21 mouse cellular contexts compared by ENCODE assay signal in the genomic region with DNA sequence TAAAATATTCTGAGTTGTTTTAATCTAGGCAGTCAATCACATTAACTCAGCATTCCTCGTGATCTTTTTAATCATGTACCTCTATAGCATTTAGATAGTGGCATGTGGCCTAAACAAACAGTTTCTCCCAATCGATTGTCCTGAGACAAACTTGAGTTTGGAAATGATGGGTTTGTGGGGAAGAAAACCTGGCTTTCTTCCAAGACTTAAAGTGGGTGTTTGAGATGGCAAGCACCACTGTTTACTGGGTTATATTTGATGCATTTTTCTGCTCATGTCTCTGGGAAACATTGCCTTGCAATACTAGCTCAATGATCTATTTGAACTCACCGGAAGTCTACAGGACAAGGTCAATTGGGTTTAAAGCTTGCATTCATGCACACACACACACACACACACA.
DNase-seq lines count a peak whose midpoint lies in the region; ATAC-seq and TF ChIP-seq lines count a peak whose summit lies in the region.
"Had no signal": no experiment of that assay in that cellular context is flagged by ENCODE, and none has a peak within 500 bp of the region (broad histone marks: within the 10 kb centered on the region; RNA-seq: fewer than 3 reads in every experiment).

No protein-coding gene starts in this region.

- H3K79me2 ChIP-seq in liver, adult 2 months (ENCODE audit: control insufficient read depth, insufficient read depth, low read length), result no peaks in the 10 kb centered on the region

- DNase-seq in liver, adult 2 months (ENCODE audit: extremely low read depth, low read depth, low spot score), result peak; percentile 75
- no peak for DNase-seq in liver, embryonic 11.5 days (ENCODE audit: low spot score)
- DNase-seq in liver, postnatal 0 days, result no peak
- DNase-seq in lung, embryonic 14.5 days, result peak; percentile 73
- DNase-seq in lung, adult 18-20 months, result no peak
- DNase-seq: adrenal gland, adult 2 months; adrenal gland, adult 8-10 months; adrenal gland, postnatal 10 days; adrenal gland, postnatal 14 days; adrenal gland, postnatal 25 days; adrenal gland, postnatal 36 days; B cell, adult 2 months; cerebellum, adult 11 months; cerebellum, adult 11-12 months; cerebellum, adult 18-20 months had no signal

- no peak for TF ChIP-seq CTCF in liver, adult 2 months (IDR thresholded peaks at IDR 0.05; ENCODE audit: low read depth, low read length)
- TF ChIP-seq CTCF in liver, postnatal 0 days (IDR thresholded peaks at IDR 0.05; ENCODE audit: low read depth), result no peak
- TF ChIP-seq CTCF in lung, embryonic 14.5 days (IDR thresholded peaks at IDR 0.05; ENCODE audit: low read depth), result no peak

- no peak overlapping the region for H3K4me2 ChIP-seq in liver, embryonic 11.5 days
- no peak overlapping the region for H3K4me2 ChIP-seq in liver, postnatal 0 days (ENCODE audit: low read depth, low read length)
- H3K4me2 ChIP-seq in liver, embryonic 12.5 days, result no peak overlapping the region
- H3K4me2 ChIP-seq in lung, embryonic 14.5 days, result no peak overlapping the region

- H3K9me3 ChIP-seq in liver, embryonic 11.5 days (ENCODE audit: control insufficient read depth, low read length), result no peaks in the 10 kb centered on the region
- no peaks in the 10 kb centered on the region for H3K9me3 ChIP-seq in liver, postnatal 0 days (ENCODE audit: low read length)
- H3K9me3 ChIP-seq in liver, embryonic 12.5 days (replicated peaks), result no peaks in the 10 kb centered on the region
- H3K9me3 ChIP-seq in lung, embryonic 14.5 days (ENCODE audit: low read depth, low read length), result no peaks in the 10 kb centered on the region

- H3K27me3 ChIP-seq in liver, adult 2 months (ENCODE audit: control insufficient read depth, insufficient read depth, low read length), result no peaks in the 10 kb centered on the region
- no peaks in the 10 kb centered on the region for H3K27me3 ChIP-seq in liver, embryonic 11.5 days (replicated peaks; ENCODE audit: control insufficient read depth, insufficient read depth, low read length)
- no peaks in the 10 kb centered on the region for H3K27me3 ChIP-seq in liver, postnatal 0 days (ENCODE audit: insufficient read depth, low read length)
- H3K27me3 ChIP-seq in liver, embryonic 12.5 days (replicated peaks), result no peaks in the 10 kb centered on the region
- no peaks in the 10 kb centered on the region for H3K27me3 ChIP-seq in lung, embryonic 14.5 days (ENCODE audit: insufficient read depth, low read length)
- H3K27me3 ChIP-seq: CH12.LX, Patski had no signal

- no peak for TF ChIP-seq EP300 in liver, postnatal 0 days (IDR thresholded peaks at IDR 0.05; ENCODE audit: low read depth)

- H3K4me1 ChIP-seq in liver, adult 2 months (ENCODE audit: control insufficient read depth, insufficient read depth, low read length), result no peaks in the 10 kb centered on the region
- H3K4me1 ChIP-seq in liver, embryonic 11.5 days (replicated peaks; ENCODE audit: control insufficient read depth, insufficient read depth, low read length), result no peaks in the 10 kb centered on the region
- no peaks in the 10 kb centered on the region for H3K4me1 ChIP-seq in liver, postnatal 0 days (ENCODE audit: insufficient read depth)
- no peaks in the 10 kb centered on the region for H3K4me1 ChIP-seq in liver, embryonic 12.5 days
- no peaks in the 10 kb centered on the region for H3K4me1 ChIP-seq in lung, embryonic 14.5 days (ENCODE audit: insufficient read depth)

- H3K36me3 ChIP-seq in liver, adult 2 months (ENCODE audit: control insufficient read depth, insufficient read depth, low read length), result no peaks in the 10 kb centered on the region
- H3K36me3 ChIP-seq in liver, embryonic 11.5 days (ENCODE audit: control insufficient read depth, insufficient read depth, low read length), result no peaks in the 10 kb centered on the region
- H3K36me3 ChIP-seq in liver, postnatal 0 days (replicated peaks; ENCODE audit: insufficient read depth, low read length), result no peaks in the 10 kb centered on the region
- H3K36me3 ChIP-seq in liver, embryonic 12.5 days, result no peaks in the 10 kb centered on the region
- H3K36me3 ChIP-seq in lung, embryonic 14.5 days (ENCODE audit: insufficient read depth), result no peaks in the 10 kb centered on the region
- H3K36me3 ChIP-seq: G1E had no signal

- no peak for ATAC-seq in liver, embryonic 11.5 days (replicated peaks; ENCODE audit: low FRiP score)
- ATAC-seq in liver, postnatal 0 days, result peak; percentile 43; the same call in 1 of the 2 replicates
- no peak for ATAC-seq in liver, embryonic 12.5 days
- ATAC-seq in lung, embryonic 14.5 days (ENCODE audit: insufficient read depth), result no peak
- ATAC-seq: activated CD4-positive, CD25-positive, alpha-beta regulatory T cell, adult 4 months; CD4-positive, CD25-positive, alpha-beta regulatory T cell, adult 4 months; Patski had no signal

- H3K9ac ChIP-seq in liver, adult 2 months (ENCODE audit: low read depth, low read length), result no peak overlapping the region
- H3K9ac ChIP-seq in liver, embryonic 11.5 days (ENCODE audit: low read depth, low read length), result no peak overlapping the region
- no peak overlapping the region for H3K9ac ChIP-seq in liver, postnatal 0 days (replicated peaks)
- H3K9ac ChIP-seq in liver, embryonic 12.5 days, result no peak overlapping the region
- H3K9ac ChIP-seq in lung, embryonic 14.5 days, result no peak overlapping the region

- no peak overlapping the region for H3K4me3 ChIP-seq in liver, adult 2 months (ENCODE audit: insufficient read depth, low read depth, low read length)
- no peak overlapping the region for H3K4me3 ChIP-seq in liver, embryonic 11.5 days (ENCODE audit: low read depth, low read length)
- no peak overlapping the region for H3K4me3 ChIP-seq in liver, postnatal 0 days (ENCODE audit: low read depth, low read length)
- no peak overlapping the region for H3K4me3 ChIP-seq in liver, embryonic 12.5 days
- H3K4me3 ChIP-seq in lung, embryonic 14.5 days (ENCODE audit: low read depth, low read length), result no peak overlapping the region

- WGBS in liver, adult 2 months, result 15% methylated on average over 3 of the region's 3 CpGs
- 75% methylated on average over 3 of the region's 3 CpGs for WGBS in liver, embryonic 11.5 days
- 62% methylated on average over 3 of the region's 3 CpGs for WGBS in liver, postnatal 0 days (ENCODE audit: insufficient replicate concordance)
- 62% methylated on average over 3 of the region's 3 CpGs for whole genome bisulfite sequencing in liver, embryonic 12.5 days (ENCODE audit: insufficient replicate concordance)
- WGBS in lung, embryonic 14.5 days, result 27% methylated on average over 3 of the region's 3 CpGs

- no peak overlapping the region for H3K27ac ChIP-seq in liver, adult 2 months (replicated peaks; ENCODE audit: insufficient read depth, low read depth, low read length)
- no peak overlapping the region for H3K27ac ChIP-seq in liver, embryonic 11.5 days (ENCODE audit: low read depth, low read length)
- H3K27ac ChIP-seq in liver, postnatal 0 days (ENCODE audit: low read depth), result no peak overlapping the region
- H3K27ac ChIP-seq in liver, embryonic 12.5 days, result no peak overlapping the region
- no peak overlapping the region for H3K27ac ChIP-seq in lung, embryonic 14.5 days (ENCODE audit: low read depth)

- no peak for TF ChIP-seq POLR2A in liver, adult 2 months (IDR thresholded peaks at IDR 0.05; ENCODE audit: extremely low read depth, insufficient read depth, low read length)

Comparison
In these comparisons a context has a peak if more than half of its experiments do, and no peak if none do; other contexts are left out.
1. DNase-seq: peak in liver, adult 2 months (single experiment) and lung, embryonic 14.5 days (single experiment); none in liver, embryonic 11.5 days (single experiment), liver, postnatal 0 days (single experiment) and lung, adult 18-20 months (0 of 2).